Mouse (Mus musculus) midbrain, embryonic 14.5 days (tissue): ENCODE measurements at regions not wholly inside any gene's neighbourhood (a gene's known extent, or its start where the extent isn't known, plus 50 kb on each side); places are given as distances from the start of the nearest gene placed in this dataset.
A peak's percentile ranks its signal among the peaks of the same experiment; 100 is the strongest.

Experiments used
- ATAC-seq: fragments of 200-750 bp; cut with Nextera tagmentation; 2 replicates; pipeline ENCODE4 v1.8.0; 2017; ENCODE audit warnings: moderate number of reproducible peaks, moderate library complexity; ENCODE audit not compliant: low FRiP score, low TSS enrichment
- DNase-seq: peaks from one replicate; pipeline ENCODE4 v3.0.0-alpha.2; 2015
- H3K27ac ChIP-seq: fragments of 300-500 bp; sonication (generic); replicated peaks from 2 replicates; pipeline ENCODE4 v1.5.1; 2014; ENCODE audit warnings: mild to moderate bottlenecking, low read depth, low read length, moderate library complexity
- H3K27me3 ChIP-seq: fragments of 300-500 bp; sonication (generic); 2 replicates; pipeline ENCODE4 v1.6.1; 2014; ENCODE audit warnings: low read length, control low read depth, mixed read lengths; ENCODE audit not compliant: control insufficient read depth, insufficient read depth
- H3K36me3 ChIP-seq: fragments of 300-500 bp; sonication (generic); 2 replicates; pipeline ENCODE4 v1.6.1; 2014; ENCODE audit warnings: low read length, control low read depth; ENCODE audit not compliant: control insufficient read depth, insufficient read depth
- H3K4me1 ChIP-seq: fragments of 300-500 bp; sonication (generic); 2 replicates; pipeline ENCODE4 v1.6.1; 2014; ENCODE audit warnings: mild to moderate bottlenecking, antibody characterized with exemption, low read length, control low read depth; ENCODE audit not compliant: control insufficient read depth, insufficient read depth
- H3K4me2 ChIP-seq: fragments of 300-500 bp; sonication (generic); 2 replicates; pipeline ENCODE4 v1.6.1; 2014; ENCODE audit warnings: mild to moderate bottlenecking, low read length, moderate library complexity
- H3K4me3 ChIP-seq: fragments of 300-500 bp; sonication (generic); replicated peaks from 2 replicates; pipeline ENCODE4 v1.5.1; 2014; ENCODE audit warnings: low read depth, low read length
- H3K9ac ChIP-seq: fragments of 300-500 bp; sonication (generic); replicated peaks from 2 replicates; pipeline ENCODE4 v1.6.1; 2014; ENCODE audit warnings: mild to moderate bottlenecking, low read length, moderate library complexity
- H3K9me3 ChIP-seq: fragments of 300-500 bp; sonication (generic); 2 replicates; pipeline ENCODE4 v1.6.1; 2016; ENCODE audit warnings: low read length, control low read depth, mixed read lengths; ENCODE audit not compliant: control insufficient read depth
- WGBS: fragments of 180-500 bp; shearing (Covaris S2); extraction: QIAGEN DNeasy Blood & Tissue Kit; methylation state at CpG from one replicate; pipeline ENCODE4 v1.1.7; 2014; 5-methylcytosine and 5-hydroxymethylcytosine counted together

GRCm38 (mm10) chr16:9151936-9152335 lies 322.0 kb downstream of the 1810013L24Rik start:
- ATAC-seq = no peak
- Histone ChIP-seq H3K9ac (no peak overlapping the region), H3K4me3 (no peak overlapping the region), H3K4me2 (no peak overlapping the region), H3K27ac (no peak overlapping the region), H3K9me3 (no peaks in the 10 kb centered on the region), H3K27me3 (no peaks in the 10 kb centered on the region), H3K36me3 (no peaks in the 10 kb centered on the region), H3K4me1 (no peaks in the 10 kb centered on the region)
- WGBS = 79% methylated on average over 4 of the region's 4 CpGs
- no peak for DNase-seq

GRCm38 (mm10) chr16:9153501-9153900 lies 323.6 kb downstream of the 1810013L24Rik start:
- 90% methylated on average over 4 of the region's 4 CpGs for WGBS
- no peak for ATAC-seq
- no peak overlapping the region for H3K4me2 ChIP-seq
- H3K36me3 ChIP-seq = no peaks in the 10 kb centered on the region
- no peaks in the 10 kb centered on the region for H3K9me3 ChIP-seq
- H3K4me1 ChIP-seq = no peaks in the 10 kb centered on the region
- H3K27ac ChIP-seq = no peak overlapping the region
- no peaks in the 10 kb centered on the region for H3K27me3 ChIP-seq
- H3K9ac ChIP-seq = no peak overlapping the region
- no peak for DNase-seq
- H3K4me3 ChIP-seq = no peak overlapping the region

GRCm38 (mm10) chr16:9165763-9166310 lies 335.9 kb downstream of the 1810013L24Rik start:
- no peak for ATAC-seq
- no peaks in the 10 kb centered on the region for H3K9me3 ChIP-seq
- no peak overlapping the region for H3K9ac ChIP-seq
- H3K27ac ChIP-seq = no peak overlapping the region
- no peak overlapping the region for H3K4me3 ChIP-seq
- 0 out of 2 replicates have a peak, but pooled peaks cover 2% of the 10 kb centered on the region for H3K4me1 ChIP-seq
- peak; percentile 41 for DNase-seq
- H3K27me3 ChIP-seq = no peaks in the 10 kb centered on the region
- H3K4me2 ChIP-seq = no peak overlapping the region
- 41% methylated on average over 8 of the region's 8 CpGs for WGBS
- H3K36me3 ChIP-seq = no peaks in the 10 kb centered on the region

- Histone ChIP-seq H3K9ac (no peak overlapping the region), H3K27ac (no peak overlapping the region), H3K9me3 (no peaks in the 10 kb centered on the region), H3K4me1 (no peaks in the 10 kb centered on the region), H3K27me3 (no peaks in the 10 kb centered on the region), H3K4me3 (no peak overlapping the region), H3K36me3 (no peaks in the 10 kb centered on the region), H3K4me2 (no peak overlapping the region)
- WGBS = 85% methylated on average over 3 of the region's 3 CpGs
- ATAC-seq = no peak
- no peak for DNase-seq
Observed at GRCm38 (mm10) chr16:9176402-9176801, 346.5 kb downstream of the 1810013L24Rik start.

GRCm38 (mm10) chr16:9195821-9196220 lies 365.9 kb downstream of the 1810013L24Rik start:
- WGBS = 53% methylated on average over 13 of the region's 13 CpGs
- Histone ChIP-seq H3K27ac (no peak overlapping the region), H3K9me3 (no peaks in the 10 kb centered on the region), H3K4me3 (no peak overlapping the region), H3K36me3 (no peaks in the 10 kb centered on the region), H3K4me1 (no peaks in the 10 kb centered on the region), H3K4me2 (no peak overlapping the region), H3K27me3 (no peaks in the 10 kb centered on the region), H3K9ac (no peak overlapping the region)
- DNase-seq (no peak), ATAC-seq (no peak)

GRCm38 (mm10) chr16:9198903-9199532 lies 369.1 kb downstream of the 1810013L24Rik start:
- ATAC-seq (no peak), DNase-seq (no peak)
- H3K9ac ChIP-seq = no peak overlapping the region
- H3K4me2 ChIP-seq = no peak overlapping the region
- no peak overlapping the region for H3K4me3 ChIP-seq
- no peaks in the 10 kb centered on the region for H3K36me3 ChIP-seq
- H3K4me1 ChIP-seq = no peaks in the 10 kb centered on the region
- H3K9me3 ChIP-seq = no peaks in the 10 kb centered on the region
- WGBS = 92% methylated on average over 1 of the region's 1 CpGs
- no peak overlapping the region for H3K27ac ChIP-seq
- H3K27me3 ChIP-seq = no peaks in the 10 kb centered on the region

- ATAC-seq = no peak
- no peak overlapping the region for H3K4me3 ChIP-seq
- no peak overlapping the region for H3K9ac ChIP-seq
- H3K27me3 ChIP-seq = no peaks in the 10 kb centered on the region
- H3K36me3 ChIP-seq = no peaks in the 10 kb centered on the region
- H3K9me3 ChIP-seq = no peaks in the 10 kb centered on the region
- no peak for DNase-seq
- H3K4me2 ChIP-seq = no peak overlapping the region
- 88% methylated on average over 4 of the region's 4 CpGs for WGBS
- no peaks in the 10 kb centered on the region for H3K4me1 ChIP-seq
- no peak overlapping the region for H3K27ac ChIP-seq
Observed at GRCm38 (mm10) chr16:9208602-9209001, 378.7 kb downstream of the 1810013L24Rik start.

- no peak overlapping the region for H3K27ac ChIP-seq
- H3K9me3 ChIP-seq = no peaks in the 10 kb centered on the region
- no peaks in the 10 kb centered on the region for H3K4me1 ChIP-seq
- no peak overlapping the region for H3K4me3 ChIP-seq
- DNase-seq = no peak
- H3K27me3 ChIP-seq = no peaks in the 10 kb centered on the region
- WGBS = 86% methylated on average over 6 of the region's 6 CpGs
- no peak overlapping the region for H3K9ac ChIP-seq
- no peaks in the 10 kb centered on the region for H3K36me3 ChIP-seq
- ATAC-seq = no peak
- no peak overlapping the region for H3K4me2 ChIP-seq
Observed at GRCm38 (mm10) chr16:9211485-9211884, 381.6 kb downstream of the 1810013L24Rik start.

GRCm38 (mm10) chr16:9215131-9215530 lies 385.2 kb downstream of the 1810013L24Rik start:
- DNase-seq (no peak), ATAC-seq (no peak)

More at GRCm38 (mm10) chr16:9215131-9215530, 385.2 kb downstream of the 1810013L24Rik start:
- 67% methylated on average over 1 of the region's 1 CpGs for WGBS
- H3K27me3 ChIP-seq = no peaks in the 10 kb centered on the region
- no peak overlapping the region for H3K4me2 ChIP-seq
- H3K9me3 ChIP-seq = no peaks in the 10 kb centered on the region
- no peak overlapping the region for H3K4me3 ChIP-seq
- H3K4me1 ChIP-seq = no peaks in the 10 kb centered on the region
- H3K36me3 ChIP-seq = no peaks in the 10 kb centered on the region
- no peak overlapping the region for H3K27ac ChIP-seq
- no peak overlapping the region for H3K9ac ChIP-seq
